Mouse (Mus musculus) layer of hippocampus, adult 6 months (tissue): ENCODE results near the gene Tctex1d2. TPM values are rescaled to one million over a fixed set of nuclear protein-coding genes. Genes with fewer than 3 reads are reported as not detected.

ENCODE experiments used
- long read RNA-seq, 2 experiments: library from polyadenylated mRNA; unstranded; transcript quantifications; one replicate each; pipeline ENCODE4 v2.0.0; 2019 to 2020
- polyA plus RNA-seq: library from polyadenylated mRNA; unstranded; fragments of <200 nt; fragmentation: Nextera tagmentation; gene quantifications from 2 replicates; pipeline ENCODE4 v1.2.3, GENCODE M21; 2021

Tctex1d2 gene
- polyA plus RNA-seq, result 42.7 and 45.7 TPM in 2 replicates
- long read RNA-seq, experiment 1, transcript Tctex1d2-201 (5 exons, 838 nt), result major isoform, 26 of 33 reads
- long read RNA-seq, experiment 1, partial matches to known transcripts, result 0 of 33 reads
- long read RNA-seq, experiment 1, other reads (novel, unspliced or antisense), result 7 of 33 reads
- long read RNA-seq, experiment 2, transcript Tctex1d2-201 (5 exons, 838 nt), result major isoform, 5 of 6 reads
- long read RNA-seq, experiment 2, partial matches to known transcripts, result 0 of 6 reads
- long read RNA-seq, experiment 2, other reads (novel, unspliced or antisense), result 1 of 6 reads

GRCm38 (mm10) chr16:32419517-32420483 lies at the start of gene Tctex1d2:
Gene Tctex1d2 (plus strand): TSS chr16:32419702.

GRCm38 (mm10) chr16:32400267-32400666 lies 19.2 kb upstream of the Tctex1d2 start, which contains the start of gene Tm4sf19:
Gene Tm4sf19 (plus strand): TSS chr16:32400506.

GRCm38 (mm10) chr16:32430474-32431046 lies 11.1 kb downstream of the Tctex1d2 start, which contains the start of gene Pcyt1a:
Gene Pcyt1a (plus strand): TSS chr16:32430921.

Other genes starting within 250 kb of the Tctex1d2 start
- not detected in 2 replicates for gene Bex6, start 239.9 kb upstream of the Tctex1d2 start, polyA plus RNA-seq
- gene Fbxo45, start 172.5 kb upstream of the Tctex1d2 start, polyA plus RNA-seq, result 4.6 and 5.3 TPM in 2 replicates
- gene Wdr53, start 172.5 kb upstream of the Tctex1d2 start, polyA plus RNA-seq, result 12.7 and 14.4 TPM in 2 replicates
- gene Smco1, start 148.2 kb upstream of the Tctex1d2 start, polyA plus RNA-seq, result not detected in 2 replicates
- gene Rnf168, start 142.2 kb upstream of the Tctex1d2 start, polyA plus RNA-seq, result 23.3 and 26.0 TPM in 2 replicates
- gene Ubxn7, start 87.4 kb upstream of the Tctex1d2 start, polyA plus RNA-seq, result 4.6 and 6.7 TPM in 2 replicates
- not detected in 2 replicates for gene Tm4sf19, start 19.2 kb upstream of the Tctex1d2 start, polyA plus RNA-seq
- 13.7 and 14.4 TPM in 2 replicates for gene Pcyt1a, start 11.2 kb downstream of the Tctex1d2 start, polyA plus RNA-seq
- gene Slc51a, start 68.2 kb downstream of the Tctex1d2 start, polyA plus RNA-seq, result not detected in 2 replicates
- not detected in 2 replicates for gene Zdhhc19, start 76.6 kb downstream of the Tctex1d2 start, polyA plus RNA-seq
- 8.5 and 12.1 TPM in 2 replicates for gene Tfrc, start 189.2 kb downstream of the Tctex1d2 start, polyA plus RNA-seq
- gene Tnk2, start 224.2 kb downstream of the Tctex1d2 start, polyA plus RNA-seq, result 8.8 and 11.1 TPM in 2 replicates